Mouse (Mus musculus) lung, embryonic 16.5 days (tissue): ENCODE results near the gene Actrt2. TPM values are rescaled to one million over a fixed set of nuclear protein-coding genes. Genes with fewer than 3 reads are reported as not detected.

Experiments
- ATAC-seq: fragments of 200-750 bp; cut with Nextera tagmentation; 2 replicates; pipeline ENCODE4 v1.8.0; 2017; ENCODE audit warnings: low read depth, mild to moderate bottlenecking, moderate library complexity
- H3K27ac ChIP-seq: fragments of 300-500 bp; sonication (generic); 2 replicates; pipeline ENCODE4 v1.5.1; 2014; ENCODE audit warnings: mild to moderate bottlenecking, control low read depth, low read length
- H3K27me3 ChIP-seq: fragments of 300-500 bp; sonication (generic); 2 replicates; pipeline ENCODE4 v1.6.1; 2014; ENCODE audit warnings: low read depth, low read length, mixed read lengths; ENCODE audit not compliant: control insufficient read depth, insufficient read depth
- H3K36me3 ChIP-seq: fragments of 300-500 bp; sonication (generic); 2 replicates; pipeline ENCODE4 v1.6.1; 2014; ENCODE audit warnings: low read length; ENCODE audit not compliant: control insufficient read depth, insufficient read depth
- H3K4me1 ChIP-seq: fragments of 300-500 bp; sonication (generic); replicated peaks from 2 replicates; pipeline ENCODE4 v1.6.1; 2014; ENCODE audit warnings: low read length, mixed read lengths; ENCODE audit not compliant: control insufficient read depth, insufficient read depth
- H3K4me2 ChIP-seq: fragments of 300-500 bp; sonication (generic); 2 replicates; pipeline ENCODE4 v1.6.1; 2014; ENCODE audit warnings: low read depth, low read length, control low read depth
- H3K4me3 ChIP-seq: fragments of 300-500 bp; sonication (generic); 2 replicates; pipeline ENCODE4 v1.5.1; 2014; ENCODE audit warnings: mild to moderate bottlenecking, low read length, control low read depth
- H3K9ac ChIP-seq: fragments of 300-500 bp; sonication (generic); 2 replicates; pipeline ENCODE4 v1.6.1; 2014; ENCODE audit warnings: low read length, control low read depth
- H3K9me3 ChIP-seq: fragments of 300-500 bp; sonication (generic); 2 replicates; pipeline ENCODE4 v1.6.1; 2016; ENCODE audit warnings: low read length; ENCODE audit not compliant: control insufficient read depth
- WGBS: fragments of 180-500 bp; shearing (Covaris S2); extraction: QIAGEN DNeasy Blood & Tissue Kit; methylation state at CpG from one replicate; pipeline ENCODE4 v1.1.7; 2014; 5-methylcytosine and 5-hydroxymethylcytosine counted together
- polyA plus RNA-seq: library from polyadenylated mRNA; unstranded; fragments of >200 nt; fragmentation: Nextera tagmentation; extraction: Ambion mirVana; gene quantifications from 2 replicates; pipeline ENCODE4 v1.2.1, GENCODE M21; 2015

Gene Actrt2
- polyA plus RNA-seq, 1 experiment from 2014 or later = not detected

- Histone ChIP-seq H3K36me3 (no peaks in the 10 kb centered on the region), H3K9me3 (no peaks in the 10 kb centered on the region), H3K4me2 (no peak overlapping the region), H3K27me3 (peaks cover 6% of the 10 kb centered on the region), H3K9ac (0 out of 2 replicates have a peak overlapping the region, but pooled peaks have one; percentile 28), H3K4me3 (no peak overlapping the region), H3K27ac (peak overlapping the region; percentile 55), H3K4me1 (peaks cover 40% of the 10 kb centered on the region)
- WGBS = 66% methylated on average over 2 of the region's 2 CpGs
- ATAC-seq = no peak
Observed at GRCm38 (mm10) chr4:154626282-154626681, 41.4 kb downstream of the Actrt2 start.

GRCm38 (mm10) chr4:154625710-154626109, 42.0 kb downstream of the Actrt2 start:
- H3K4me1 ChIP-seq = peaks cover 40% of the 10 kb centered on the region
- no peaks in the 10 kb centered on the region for H3K9me3 ChIP-seq
- H3K9ac ChIP-seq = peak overlapping the region; percentile 28; the same call in 1 of the 2 replicates
- no peaks in the 10 kb centered on the region for H3K36me3 ChIP-seq
- H3K27ac ChIP-seq = 0 out of 2 replicates have a peak overlapping the region, but pooled peaks have one; percentile 48
- H3K4me2 ChIP-seq = no peak overlapping the region
- ATAC-seq = no peak
- H3K4me3 ChIP-seq = no peak overlapping the region
- 37% methylated on average over 14 of the region's 14 CpGs for WGBS
- H3K27me3 ChIP-seq = no peaks in the 10 kb centered on the region

- Histone ChIP-seq H3K36me3 (no peaks in the 10 kb centered on the region), H3K9me3 (no peaks in the 10 kb centered on the region), H3K27me3 (no peaks in the 10 kb centered on the region), H3K4me2 (no peak overlapping the region), H3K9ac (no peak overlapping the region), H3K4me3 (no peak overlapping the region), H3K4me1 (peaks cover 31% of the 10 kb centered on the region), H3K27ac (no peak overlapping the region)
- no peak for ATAC-seq
- WGBS = 82% methylated on average over 3 of the region's 3 CpGs
Observed at GRCm38 (mm10) chr4:154623241-154623640, 44.4 kb downstream of the Actrt2 start.

DNA sequence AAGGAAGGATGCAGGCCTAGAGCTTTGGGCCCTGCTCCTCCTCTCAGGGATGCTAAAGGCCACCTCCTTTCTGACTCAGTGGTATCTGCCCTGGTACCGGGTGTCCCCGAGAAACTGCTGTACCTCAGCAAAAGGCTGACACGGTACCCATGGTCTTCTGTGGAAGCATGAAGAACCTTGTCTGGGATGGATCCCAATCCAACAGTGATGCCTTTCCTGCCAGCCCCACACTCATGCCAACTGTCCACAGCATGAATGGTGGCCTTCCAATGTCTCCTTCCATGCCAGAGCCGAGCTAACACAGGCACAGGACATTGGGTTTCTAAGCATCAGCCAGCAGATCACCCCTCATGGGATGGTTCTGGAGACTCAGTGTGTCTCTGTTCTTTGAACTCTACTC, 45.1 kb downstream of the Actrt2 start:
- Histone ChIP-seq H3K4me1 (peaks cover 28% of the 10 kb centered on the region), H3K9me3 (no peaks in the 10 kb centered on the region), H3K27me3 (no peaks in the 10 kb centered on the region), H3K9ac (no peak overlapping the region), H3K36me3 (no peaks in the 10 kb centered on the region), H3K4me2 (no peak overlapping the region), H3K27ac (no peak overlapping the region), H3K4me3 (no peak overlapping the region)
- WGBS = 82% methylated on average over 4 of the region's 4 CpGs
- no peak for ATAC-seq

Other genes starting within 250 kb of the Actrt2 start
- gene Prdm16, start 31.0 kb downstream of the Actrt2 start, polyA plus RNA-seq = 25.2 and 27.9 TPM in 2 replicates
- gene Ttc34, start 169.6 kb upstream of the Actrt2 start, polyA plus RNA-seq = 0.19 and 0.21 TPM in 2 replicates
- 0.15 and 0.35 TPM in 2 replicates for gene Mmel1, start 201.7 kb upstream of the Actrt2 start, polyA plus RNA-seq
- gene Fam213b, start 231.3 kb upstream of the Actrt2 start, polyA plus RNA-seq = 31.4 and 34.6 TPM in 2 replicates